Mouse (Mus musculus) megakaryocyte, embryonic 14.5 days (primary cell): ENCODE results near the gene Ssx2ip. TPM values are rescaled to one million over a fixed set of nuclear protein-coding genes. Genes with fewer than 3 reads are reported as not detected.
A peak's percentile ranks its signal among the peaks of the same experiment; 100 is the strongest.

Experiments used
- H3K27me3 ChIP-seq: replicated peaks from 2 replicates; pipeline ENCODE3; 2012; ENCODE audit warnings: inconsistent platforms
- H3K36me3 ChIP-seq: replicated peaks from 2 replicates; pipeline ENCODE3; 2012; ENCODE audit warnings: low read length, inconsistent platforms, mixed read lengths
- H3K4me1 ChIP-seq: 2 replicates; pipeline ENCODE4 v1.6.1; 2012; ENCODE audit warnings: inconsistent platforms
- H3K4me3 ChIP-seq: replicated peaks from 2 replicates; pipeline ENCODE3; 2012; ENCODE audit warnings: moderate library complexity, mild to moderate bottlenecking, inconsistent platforms
- H3K9me3 ChIP-seq: 2 replicates; pipeline ENCODE4 v1.6.1; 2012; ENCODE audit warnings: inconsistent platforms
- FLI1 ChIP-seq: IDR thresholded peaks from 2 replicates; pipeline ENCODE4 v1.6.1; 2012; ENCODE audit warnings: low read length, inconsistent platforms, mixed read lengths
- GATA1 ChIP-seq: IDR thresholded peaks from 3 replicates; pipeline ENCODE4 v1.6.1; 2012; ENCODE audit warnings: mixed read lengths, low read length, inconsistent platforms, borderline replicate concordance
- polyA plus RNA-seq: library from polyadenylated mRNA; stranded (reverse); fragments of >175 nt; gene quantifications from 2 replicates; pipeline ENCODE4 v1.2.3, GENCODE M21; 2012; ENCODE audit warnings: low replicate concordance; ENCODE audit not compliant: insufficient read depth

Gene Ssx2ip
- polyA plus RNA-seq, 1 experiment = 10.1 TPM

- peaks cover 93% of the 10 kb centered on the region for H3K4me1 ChIP-seq
- H3K36me3 ChIP-seq = peaks cover 85% of the 10 kb centered on the region
- H3K9me3 ChIP-seq = peaks cover 9% of the 10 kb centered on the region; the same call in 1 of the 2 replicates
- TF ChIP-seq GATA1 = no peak
- no peak for TF ChIP-seq FLI1
- no peak overlapping the region for H3K4me3 ChIP-seq
- H3K27me3 ChIP-seq = no peaks in the 10 kb centered on the region
Measured at GRCm38 (mm10) chr3:146413992-146414391, 9.6 kb downstream of the Ssx2ip start.

GRCm38 (mm10) chr3:146414555-146414954 is 10.1 kb downstream of the Ssx2ip start:
- Histone ChIP-seq H3K9me3 (peaks cover 9% of the 10 kb centered on the region; the same call in 1 of the 2 replicates), H3K4me3 (no peak overlapping the region), H3K36me3 (peaks cover 86% of the 10 kb centered on the region), H3K4me1 (peaks cover 93% of the 10 kb centered on the region), H3K27me3 (no peaks in the 10 kb centered on the region)
- TF ChIP-seq FLI1 (no peak), GATA1 (no peak)

GRCm38 (mm10) chr3:146417873-146418272 is 13.4 kb downstream of the Ssx2ip start:
- H3K9me3 ChIP-seq = peaks cover 9% of the 10 kb centered on the region; the same call in 1 of the 2 replicates
- TF ChIP-seq GATA1 (no peak), FLI1 (no peak)
- peaks cover 96% of the 10 kb centered on the region for H3K36me3 ChIP-seq
- no peak overlapping the region for H3K4me3 ChIP-seq
- peaks cover 97% of the 10 kb centered on the region for H3K4me1 ChIP-seq
- peaks cover 3% of the 10 kb centered on the region for H3K27me3 ChIP-seq

- Histone ChIP-seq H3K27me3 (peaks cover 3% of the 10 kb centered on the region), H3K36me3 (peaks cover 97% of the 10 kb centered on the region)
- TF ChIP-seq GATA1 = no peak
- TF ChIP-seq FLI1 = no peak
Measured at GRCm38 (mm10) chr3:146418901-146419300, 14.5 kb downstream of the Ssx2ip start.

GRCm38 (mm10) chr3:146419534-146419933 is 15.1 kb downstream of the Ssx2ip start:
- H3K27me3 ChIP-seq = peaks cover 3% of the 10 kb centered on the region
- peaks cover 91% of the 10 kb centered on the region for H3K4me1 ChIP-seq
- peaks cover 95% of the 10 kb centered on the region for H3K36me3 ChIP-seq
- no peak for TF ChIP-seq FLI1
- no peak for TF ChIP-seq GATA1
- H3K4me3 ChIP-seq = peak overlapping the region; percentile 75
- peaks cover 9% of the 10 kb centered on the region; the same call in 1 of the 2 replicates for H3K9me3 ChIP-seq

More at GRCm38 (mm10) chr3:146418901-146419300, 14.5 kb downstream of the Ssx2ip start:
- H3K4me3 ChIP-seq = peak overlapping the region; percentile 76
- peaks cover 9% of the 10 kb centered on the region; the same call in 1 of the 2 replicates for H3K9me3 ChIP-seq
- peaks cover 94% of the 10 kb centered on the region for H3K4me1 ChIP-seq

- peaks cover 89% of the 10 kb centered on the region for H3K4me1 ChIP-seq
- peak overlapping the region; percentile 72 for H3K4me3 ChIP-seq
- H3K36me3 ChIP-seq = peaks cover 94% of the 10 kb centered on the region
- peaks cover 9% of the 10 kb centered on the region; the same call in 1 of the 2 replicates for H3K9me3 ChIP-seq
- peaks cover 3% of the 10 kb centered on the region for H3K27me3 ChIP-seq
- no peak for TF ChIP-seq GATA1
- no peak for TF ChIP-seq FLI1
Measured at GRCm38 (mm10) chr3:146419992-146420537, 15.6 kb downstream of the Ssx2ip start.

GRCm38 (mm10) chr3:146421787-146422186 is 17.3 kb downstream of the Ssx2ip start:
- Histone ChIP-seq H3K4me3 (peak overlapping the region; percentile 50), H3K36me3 (peaks cover 90% of the 10 kb centered on the region), H3K4me1 (peaks cover 80% of the 10 kb centered on the region), H3K27me3 (peaks cover 3% of the 10 kb centered on the region), H3K9me3 (peaks cover 6% of the 10 kb centered on the region; the same call in 1 of the 2 replicates)
- TF ChIP-seq FLI1 = no peak
- TF ChIP-seq GATA1 = no peak

- TF ChIP-seq FLI1 (no peak), GATA1 (no peak)
- no peaks in the 10 kb centered on the region for H3K9me3 ChIP-seq
- H3K4me3 ChIP-seq = no peak overlapping the region
- H3K4me1 ChIP-seq = peaks cover 75% of the 10 kb centered on the region
- H3K27me3 ChIP-seq = peaks cover 3% of the 10 kb centered on the region
- peaks cover 90% of the 10 kb centered on the region for H3K36me3 ChIP-seq
Measured at GRCm38 (mm10) chr3:146423710-146424109, 19.3 kb downstream of the Ssx2ip start.

GRCm38 (mm10) chr3:146424306-146424900 is 20.0 kb downstream of the Ssx2ip start:
- Histone ChIP-seq H3K9me3 (no peaks in the 10 kb centered on the region), H3K27me3 (peaks cover 3% of the 10 kb centered on the region), H3K4me3 (no peak overlapping the region), H3K36me3 (peaks cover 90% of the 10 kb centered on the region), H3K4me1 (peaks cover 72% of the 10 kb centered on the region)
- TF ChIP-seq GATA1 (no peak), FLI1 (no peak)

- peaks cover 91% of the 10 kb centered on the region for H3K36me3 ChIP-seq
- H3K4me3 ChIP-seq = peak overlapping the region; percentile 12
- TF ChIP-seq GATA1 (no peak), FLI1 (no peak)
Measured at GRCm38 (mm10) chr3:146425902-146426301, 21.5 kb downstream of the Ssx2ip start.

More at GRCm38 (mm10) chr3:146425902-146426301, 21.5 kb downstream of the Ssx2ip start:
- Histone ChIP-seq H3K4me1 (peaks cover 72% of the 10 kb centered on the region), H3K9me3 (no peaks in the 10 kb centered on the region), H3K27me3 (peaks cover 1% of the 10 kb centered on the region)
